Mouse (Mus musculus) ES-Bruce4 (cell line): Measurements from ENCODE around the gene Smoc2. TPM values are rescaled to one million over a fixed set of nuclear protein-coding genes. Genes with fewer than 3 reads are reported as not detected.

Source experiments
- H3K27ac ChIP-seq: 2 replicates; pipeline ENCODE4 v1.5.1; 2012; ENCODE audit warnings: low read length, inconsistent platforms; ENCODE audit not compliant: insufficient read depth
- H3K27me3 ChIP-seq: 2 replicates; pipeline ENCODE4 v1.6.1; 2012; ENCODE audit warnings: mild to moderate bottlenecking, low read length, inconsistent platforms; ENCODE audit not compliant: control insufficient read depth, poor library complexity, insufficient read depth, severe bottlenecking
- H3K36me3 ChIP-seq: 2 replicates; pipeline ENCODE4 v1.6.1; 2012; ENCODE audit warnings: inconsistent platforms, mild to moderate bottlenecking, low read length, moderate library complexity; ENCODE audit not compliant: control insufficient read depth, poor library complexity, insufficient read depth, severe bottlenecking
- H3K4me1 ChIP-seq: one replicate; pipeline ENCODE4 v1.8.1; 2011; ENCODE audit warnings: low read length; ENCODE audit not compliant: control insufficient read depth, insufficient read depth
- H3K4me3 ChIP-seq: 2 replicates; pipeline ENCODE4 v1.5.1; 2011; ENCODE audit warnings: low read depth, mild to moderate bottlenecking, low read length
- H3K9ac ChIP-seq: 2 replicates; pipeline ENCODE4 v1.6.1; 2012; ENCODE audit warnings: low read depth, mild to moderate bottlenecking, inconsistent platforms; ENCODE audit not compliant: poor library complexity, severe bottlenecking
- H3K9me3 ChIP-seq: replicated peaks from 2 replicates; pipeline ENCODE4 v1.6.1; 2012; ENCODE audit warnings: mild to moderate bottlenecking, low read length, inconsistent platforms; ENCODE audit not compliant: control insufficient read depth, poor library complexity, insufficient read depth, severe bottlenecking
- CTCF ChIP-seq: IDR thresholded peaks from one replicate; pipeline ENCODE4 v1.8.1; 2011; ENCODE audit warnings: low read depth, low read length
- EP300 ChIP-seq: IDR thresholded peaks from 2 replicates; pipeline ENCODE4 v1.6.1; 2011; ENCODE audit warnings: low read depth, low read length; ENCODE audit not compliant: insufficient read depth
- POLR2A ChIP-seq: IDR thresholded peaks from one replicate; pipeline ENCODE4 v1.8.1; 2011; ENCODE audit warnings: low read length; ENCODE audit not compliant: insufficient read depth
- polyA plus RNA-seq: library from polyadenylated mRNA; stranded (reverse); fragments of >200 nt; gene quantifications from 2 replicates; pipeline ENCODE4 v1.2.4, GENCODE M21; 2011; ENCODE audit warnings: low read depth; ENCODE audit not compliant: missing spikeins, insufficient read depth, insufficient read length

Smoc2 gene
- polyA plus RNA-seq, 1 experiment: 1.2 TPM

DNA sequence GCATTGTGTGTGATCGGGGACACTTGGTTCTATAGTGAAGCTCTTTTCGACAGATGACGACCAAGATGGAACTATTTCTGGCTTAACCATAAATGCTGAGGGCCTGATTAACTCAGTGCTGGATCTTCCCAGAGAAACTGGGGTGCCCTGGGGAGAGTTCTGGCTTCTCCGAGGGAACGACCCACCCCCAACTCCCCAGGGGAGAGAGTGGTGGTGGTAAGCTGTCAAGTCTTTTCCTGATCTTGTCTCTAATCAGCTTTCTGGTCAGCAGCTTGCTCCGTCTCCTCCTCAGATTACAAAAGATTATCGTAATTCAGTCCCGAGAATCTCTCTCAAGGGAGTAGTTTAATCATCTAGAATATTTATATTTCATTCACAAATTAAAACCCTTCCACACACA, 63.2 kb downstream of the Smoc2 start:
- H3K4me3 ChIP-seq: no peak overlapping the region
- TF ChIP-seq POLR2A (no peak), CTCF (no peak), EP300 (no peak)
- H3K27me3 ChIP-seq: no peaks in the 10 kb centered on the region
- H3K36me3 ChIP-seq: no peaks in the 10 kb centered on the region
- no peaks in the 10 kb centered on the region for H3K9me3 ChIP-seq
- H3K9ac ChIP-seq: no peak overlapping the region
- no peaks in the 10 kb centered on the region for H3K4me1 ChIP-seq
- no peak overlapping the region for H3K27ac ChIP-seq

DNA sequence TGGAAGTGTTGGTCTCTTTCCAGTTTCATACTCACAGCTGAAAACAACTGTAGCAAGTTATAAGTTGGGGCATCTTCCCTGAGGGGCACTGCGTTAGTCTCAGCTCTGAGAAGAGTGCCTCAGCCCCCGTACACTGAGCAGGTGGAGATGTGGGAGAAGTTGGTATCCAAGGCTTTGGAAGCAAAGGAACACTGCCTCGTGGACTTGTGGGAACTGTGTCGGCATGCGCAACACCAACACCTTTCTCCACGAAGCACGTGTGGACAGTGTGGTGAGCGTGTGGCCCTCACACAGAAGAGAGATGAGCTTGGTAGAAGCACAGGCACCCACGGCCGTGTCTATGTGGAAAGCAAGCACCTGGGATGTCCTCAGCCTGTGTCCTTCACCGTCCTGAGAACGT, 64.1 kb downstream of the Smoc2 start:
- Histone ChIP-seq H3K27me3 (no peaks in the 10 kb centered on the region), H3K36me3 (no peaks in the 10 kb centered on the region), H3K4me3 (no peak overlapping the region), H3K9me3 (no peaks in the 10 kb centered on the region), H3K4me1 (no peaks in the 10 kb centered on the region), H3K9ac (no peak overlapping the region), H3K27ac (no peak overlapping the region)
- no peak for TF ChIP-seq CTCF
- TF ChIP-seq EP300: no peak

DNA sequence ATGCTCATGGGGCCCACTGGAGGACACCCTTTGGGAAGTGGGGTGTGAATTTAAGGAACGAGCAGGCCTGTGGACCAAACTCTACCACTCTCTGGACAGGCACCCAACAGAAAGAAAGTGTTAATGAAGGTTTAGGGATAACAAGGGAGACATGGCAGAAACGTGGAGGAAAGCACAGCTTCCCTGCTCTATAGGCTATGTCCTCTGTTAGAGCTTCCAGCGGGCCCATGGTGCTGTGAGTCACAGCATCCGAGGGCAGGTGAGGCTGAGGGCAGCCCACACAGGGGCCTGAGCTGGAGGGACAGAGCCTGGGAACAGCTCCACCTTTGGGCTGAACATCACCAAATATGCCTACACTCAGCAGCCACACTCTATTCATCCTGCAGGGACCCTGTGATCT, 66.2 kb downstream of the Smoc2 start:
- Histone ChIP-seq H3K27me3 (no peaks in the 10 kb centered on the region), H3K27ac (no peak overlapping the region), H3K4me3 (no peak overlapping the region), H3K36me3 (no peaks in the 10 kb centered on the region), H3K9me3 (no peaks in the 10 kb centered on the region), H3K9ac (no peak overlapping the region), H3K4me1 (no peaks in the 10 kb centered on the region)
- TF ChIP-seq CTCF: no peak

DNA sequence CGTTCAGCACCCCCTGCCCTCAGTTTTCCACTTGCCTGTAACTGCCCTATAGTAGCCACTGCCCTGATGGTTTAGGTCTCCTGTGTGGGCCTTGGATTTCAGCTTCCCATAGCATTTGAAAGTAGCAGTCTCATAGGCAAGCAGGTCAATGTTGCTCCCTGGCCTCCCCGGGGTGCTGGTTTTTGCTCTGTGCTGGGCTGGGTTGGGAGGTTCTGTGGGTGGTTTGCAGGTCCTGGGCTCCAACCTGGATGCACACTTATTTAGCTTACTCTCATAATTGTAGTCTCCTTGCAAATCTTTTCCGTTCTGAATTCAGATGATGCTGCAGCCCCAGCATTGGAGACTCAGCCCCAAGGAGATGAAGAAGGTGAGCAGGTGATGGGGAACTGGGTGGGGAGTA, 67.6 kb downstream of the Smoc2 start:
- Histone ChIP-seq H3K9ac (no peak overlapping the region), H3K4me1 (no peaks in the 10 kb centered on the region), H3K9me3 (no peaks in the 10 kb centered on the region), H3K4me3 (no peak overlapping the region), H3K27me3 (no peaks in the 10 kb centered on the region), H3K36me3 (no peaks in the 10 kb centered on the region), H3K27ac (no peak overlapping the region)
- TF ChIP-seq CTCF (no peak), EP300 (no peak), POLR2A (no peak)

DNA sequence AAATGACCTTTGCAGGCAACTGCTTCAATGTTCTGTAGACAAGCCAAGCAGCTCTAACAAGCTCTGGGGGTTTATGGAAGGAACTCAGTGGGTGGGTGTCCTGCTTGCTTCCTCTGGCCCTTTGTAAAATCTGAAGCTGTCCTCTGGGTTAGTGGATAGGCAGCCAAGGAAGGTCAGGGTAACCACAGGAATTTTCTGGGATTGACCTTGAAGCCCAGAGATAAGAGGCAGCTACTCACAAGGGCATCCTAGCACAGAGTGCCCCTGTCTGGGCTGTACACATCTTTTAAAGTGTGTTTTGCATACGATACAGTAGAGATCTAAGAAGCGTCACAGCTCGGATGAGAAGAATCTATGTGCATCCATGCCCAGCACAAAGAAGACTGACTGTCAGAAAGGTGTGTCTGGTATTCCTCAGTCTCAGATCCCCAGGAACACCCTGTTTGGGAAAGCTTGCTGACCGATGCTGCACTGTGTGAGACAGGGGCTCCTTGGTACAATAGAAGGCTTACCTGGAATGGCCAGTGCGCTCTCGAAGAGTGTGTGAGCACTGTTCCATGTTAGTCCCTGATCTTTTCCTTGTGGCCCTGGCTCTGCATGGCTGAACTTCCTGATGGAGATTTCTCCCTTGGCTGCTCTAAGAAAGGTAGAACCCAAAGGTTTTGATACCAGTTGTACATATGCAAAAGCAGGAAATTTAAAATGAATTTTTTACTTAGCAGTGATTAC, 69.9 kb downstream of the Smoc2 start:
- no peak overlapping the region for H3K9ac ChIP-seq
- no peaks in the 10 kb centered on the region for H3K27me3 ChIP-seq
- no peaks in the 10 kb centered on the region for H3K36me3 ChIP-seq
- no peak overlapping the region for H3K27ac ChIP-seq
- H3K4me1 ChIP-seq: no peaks in the 10 kb centered on the region
- no peak for TF ChIP-seq POLR2A
- TF ChIP-seq EP300: no peak
- no peak for TF ChIP-seq CTCF
- H3K9me3 ChIP-seq: no peaks in the 10 kb centered on the region
- no peak overlapping the region for H3K4me3 ChIP-seq

DNA sequence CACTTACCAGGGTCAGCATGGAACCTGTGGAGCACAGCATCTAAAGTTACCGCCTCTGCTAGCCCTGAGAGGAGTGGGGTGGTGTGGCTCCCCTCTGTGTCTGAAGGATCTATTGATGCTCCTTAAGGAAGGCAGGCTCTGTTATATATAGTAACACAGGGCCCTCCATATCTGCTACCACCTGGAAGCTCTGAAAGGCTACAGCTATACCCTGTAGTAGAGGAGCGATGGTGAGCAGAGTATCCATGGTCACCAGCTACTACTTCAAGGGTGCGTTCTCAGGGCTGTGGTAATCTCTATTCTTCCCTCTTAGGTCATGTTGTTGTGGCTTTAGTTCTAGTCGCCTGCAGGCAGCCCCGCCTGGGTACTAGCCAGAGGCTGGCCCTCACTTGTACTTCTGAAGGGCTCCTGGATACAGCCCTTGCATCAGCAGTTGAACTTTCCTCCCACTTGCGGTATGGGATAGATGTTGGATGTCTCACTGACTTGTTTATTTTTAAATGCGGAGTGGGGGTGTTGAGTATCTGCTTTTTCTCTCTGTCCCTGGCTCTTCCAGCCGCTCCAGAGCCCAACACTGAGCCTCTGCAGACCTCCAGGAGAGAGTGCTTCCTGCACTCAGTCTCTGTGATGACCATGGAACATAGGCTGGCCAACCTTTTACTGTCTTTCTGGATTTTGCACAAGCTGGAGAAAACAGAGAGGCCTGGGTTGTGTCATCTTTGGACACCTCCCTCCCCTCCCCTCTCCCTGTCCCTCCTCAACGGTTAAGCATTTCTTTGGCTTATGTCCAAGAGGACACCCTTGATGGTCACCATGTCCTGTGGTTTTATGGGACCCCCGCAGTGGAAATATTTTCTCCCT, 74.1 kb downstream of the Smoc2 start:
- Histone ChIP-seq H3K4me1 (no peaks in the 10 kb centered on the region), H3K27ac (no peak overlapping the region), H3K4me3 (no peak overlapping the region), H3K27me3 (no peaks in the 10 kb centered on the region), H3K9ac (no peak overlapping the region), H3K9me3 (no peaks in the 10 kb centered on the region), H3K36me3 (no peaks in the 10 kb centered on the region)
- no peak for TF ChIP-seq EP300
- no peak for TF ChIP-seq POLR2A
- TF ChIP-seq CTCF: no peak
